Mouse (Mus musculus) mouse embryonic stem cell (cell line): ENCODE measurements around the gene Cdc7.

ENCODE experiments used
- in situ Hi-C, 2 experiments: fragments of 300-500 bp; cut with MboI; formaldehyde crosslinking; loops; 1 replicate in 1 of 2; 3 replicates in 1 of 2; pipeline ENCODE4 v1.14.3; 2019 to 2020; ENCODE audit warnings: low sequenced_read_pairs in 2 of 2, low pct_unique_long_range_greater_than_20kb in 1 of 2, mixed read lengths in 1 of 2; ENCODE audit not compliant: unreplicated experiment in 1 of 2

Cdc7 gene

DNA sequence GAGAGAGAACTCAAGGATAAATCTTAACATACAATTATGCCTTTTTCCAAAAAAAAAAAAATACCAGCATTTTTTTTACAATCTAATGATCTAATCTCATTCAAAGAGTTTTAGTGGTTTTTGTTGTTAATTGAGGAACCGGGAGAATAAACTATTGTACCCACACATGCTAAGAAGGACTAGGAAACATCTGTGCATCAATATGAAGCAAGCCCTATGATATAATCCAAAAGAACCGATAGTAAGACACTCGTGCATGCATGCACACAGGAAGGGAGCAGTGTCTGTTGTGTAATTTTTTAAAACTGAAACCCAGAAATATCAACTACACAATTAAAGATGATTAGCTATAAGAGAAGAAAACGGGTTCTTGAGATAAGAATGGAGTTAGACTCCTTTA, 52.4 kb downstream of the Cdc7 start:
- in situ Hi-C loops: loop anchor here in 1 of 2 experiments (25.0 kb wide), 1 partner anchor 296 kb away; no protein-coding TSS in a partner anchor

DNA sequence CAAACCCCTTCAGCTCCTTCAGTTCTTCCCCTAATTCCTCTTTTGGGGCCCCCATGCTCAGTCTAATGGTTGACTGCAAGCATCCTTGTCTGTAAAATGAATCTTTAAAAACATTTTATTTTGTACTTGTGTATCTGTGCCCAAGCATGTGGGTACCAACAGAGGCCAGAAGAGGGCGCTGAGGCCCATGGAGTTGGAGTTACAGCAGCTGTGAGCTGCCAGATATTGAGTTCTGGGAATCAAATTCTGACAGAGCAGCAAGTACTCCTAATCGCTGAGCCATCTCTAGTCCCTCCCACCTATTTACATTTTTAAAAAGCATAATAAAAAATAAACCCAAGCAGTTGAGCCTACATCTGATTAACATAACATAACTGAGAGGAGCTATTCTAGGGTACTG, 53.4 kb downstream of the Cdc7 start:
- in situ Hi-C loops: loop anchor here in 1 of 2 experiments (25.0 kb wide), 1 partner anchor 295 kb away; no protein-coding TSS in a partner anchor

DNA sequence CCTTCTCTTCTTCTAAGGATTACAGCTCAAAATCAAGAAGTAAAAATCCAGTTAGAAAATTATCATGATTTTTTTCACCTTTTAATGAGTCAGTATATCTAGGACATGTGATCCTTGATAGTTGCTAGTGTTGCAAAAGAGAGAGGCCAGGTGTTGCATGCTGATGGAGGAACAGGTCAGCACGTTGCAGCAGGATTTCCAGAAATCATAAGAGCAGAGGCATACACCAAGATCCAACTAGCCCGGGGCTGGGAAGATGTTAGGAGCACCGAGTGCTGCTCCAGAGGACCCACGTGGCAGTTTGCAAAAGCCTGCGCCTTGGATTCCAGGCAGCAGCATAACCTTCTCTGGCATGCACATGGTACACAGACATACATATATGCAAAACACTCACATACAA, 54.9 kb downstream of the Cdc7 start:
- in situ Hi-C loops: loop anchor here in 1 of 2 experiments (25.0 kb wide), 1 partner anchor 293 kb away; no protein-coding TSS in a partner anchor

DNA sequence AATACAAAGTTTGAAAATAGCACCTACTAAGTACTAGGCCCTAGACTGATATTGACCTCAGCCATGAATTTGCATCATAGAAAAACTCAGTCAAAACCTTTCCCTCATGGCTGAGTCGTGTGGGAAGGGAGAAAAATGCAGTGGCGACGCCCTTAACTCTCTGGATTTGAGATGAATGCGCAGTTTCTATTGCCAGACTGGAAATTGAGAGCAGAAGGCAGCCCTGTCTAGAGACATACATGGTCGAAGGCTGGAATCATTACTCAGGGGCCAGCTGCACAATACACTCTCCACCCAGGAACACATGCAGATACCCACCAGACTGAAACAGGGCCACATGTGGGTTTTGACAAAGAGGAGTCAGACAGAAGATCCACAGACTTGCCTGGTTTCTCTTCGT, 55.8 kb downstream of the Cdc7 start:
- in situ Hi-C loops: loop anchor here in 1 of 2 experiments (25.0 kb wide), 1 partner anchor 292 kb away; no protein-coding TSS in a partner anchor

DNA sequence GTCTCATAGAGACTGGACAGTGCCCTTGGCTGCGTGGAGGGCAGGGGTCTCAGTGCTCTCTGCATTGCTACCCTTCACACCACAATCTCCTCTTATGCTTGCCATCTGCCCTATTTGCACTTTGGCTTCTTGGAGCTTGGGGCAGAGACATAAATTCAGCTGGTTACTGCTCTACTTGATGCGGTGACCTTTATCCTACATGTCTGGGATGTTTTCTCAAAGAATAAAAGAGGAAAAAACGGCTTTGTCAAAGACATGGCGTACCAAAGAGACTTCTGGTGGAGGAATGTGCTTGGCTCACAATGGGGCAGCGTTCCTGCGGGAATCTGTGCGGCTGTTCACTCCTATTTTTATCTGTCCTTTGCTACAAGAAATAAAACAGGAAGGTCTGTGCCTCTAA, 56.2 kb downstream of the Cdc7 start:
- in situ Hi-C loops: loop anchor here in 1 of 2 experiments (25.0 kb wide), 1 partner anchor 292 kb away; no protein-coding TSS in a partner anchor

DNA sequence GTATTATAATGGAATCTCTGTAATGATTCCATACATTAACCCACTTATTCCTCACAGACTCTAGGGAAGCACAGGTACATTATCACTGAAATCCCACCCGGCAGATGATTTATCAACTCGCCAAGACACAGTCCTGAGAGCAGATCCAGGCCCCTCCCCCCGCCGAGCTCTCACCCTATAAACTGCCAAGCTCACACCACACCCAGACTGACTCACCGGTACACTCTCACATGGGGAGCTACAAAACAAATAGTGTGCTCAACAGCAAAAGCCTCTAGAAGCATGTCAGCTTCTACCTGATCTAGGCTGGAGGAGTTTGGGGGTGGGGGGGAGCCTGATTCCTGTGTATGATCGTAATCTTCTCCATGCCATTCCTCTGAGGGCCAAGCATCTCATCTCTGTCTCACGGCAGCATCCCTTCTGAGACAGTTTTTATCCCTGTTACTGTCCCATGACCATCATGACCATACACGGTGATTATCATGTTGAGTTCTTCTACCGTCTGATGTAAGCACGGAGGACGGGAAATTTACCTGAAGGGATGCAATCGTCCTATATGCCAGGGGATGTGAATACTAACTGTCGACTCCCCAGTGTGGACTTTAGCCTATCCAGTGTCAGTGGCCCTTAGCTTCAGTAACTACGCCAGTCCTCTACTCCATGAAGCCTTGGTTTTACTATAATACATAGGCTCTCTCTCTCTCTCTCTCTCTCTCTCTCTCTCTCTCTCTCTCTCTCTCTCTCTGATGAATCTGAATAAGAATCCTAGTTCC, 57.4 kb downstream of the Cdc7 start:
- in situ Hi-C loops: loop anchor here in 1 of 2 experiments (25.0 kb wide), 1 partner anchor 291 kb away; no protein-coding TSS in a partner anchor

DNA sequence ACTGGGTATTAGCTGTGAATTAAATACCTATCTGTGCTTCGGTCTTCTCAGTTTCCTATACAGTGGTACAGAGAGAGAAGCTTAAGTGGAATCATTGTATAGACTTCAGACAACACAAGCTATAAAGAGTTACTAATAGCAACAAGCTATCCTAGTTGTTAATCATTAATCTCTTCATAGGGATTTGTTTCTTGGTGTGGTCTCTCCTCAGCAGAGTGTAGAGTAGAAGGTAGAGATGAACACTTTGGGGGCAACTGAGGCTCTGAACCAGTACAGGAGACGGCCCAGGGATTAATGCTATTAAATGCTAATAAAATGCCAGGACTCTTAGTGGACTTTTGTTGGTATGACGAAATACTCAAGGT, 57.9 kb downstream of the Cdc7 start:
- in situ Hi-C loops: loop anchor here in 1 of 2 experiments (25.0 kb wide), 1 partner anchor 290 kb away; no protein-coding TSS in a partner anchor

DNA sequence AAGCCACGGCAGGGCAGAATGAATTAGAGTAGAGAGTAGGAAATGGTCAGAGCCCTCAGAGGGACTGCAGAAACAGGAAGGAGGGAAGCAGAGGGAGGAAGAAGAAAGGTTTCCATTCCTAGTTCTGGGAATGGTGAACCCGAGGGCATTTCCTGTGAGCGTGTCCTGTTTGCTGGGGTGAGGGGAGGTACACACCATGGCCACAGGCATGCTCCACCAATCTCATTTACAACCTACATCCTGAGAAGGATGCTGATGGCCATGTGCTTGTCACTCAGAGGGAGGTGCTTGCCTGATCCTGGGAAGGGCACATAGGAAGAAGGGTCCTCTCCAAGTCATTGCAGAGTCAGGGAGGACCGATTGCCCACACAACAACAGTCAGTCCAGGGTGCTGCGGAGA, 59.8 kb downstream of the Cdc7 start:
- in situ Hi-C loops: loop anchor here in 1 of 2 experiments (25.0 kb wide), 1 partner anchor 288 kb away; no protein-coding TSS in a partner anchor

DNA sequence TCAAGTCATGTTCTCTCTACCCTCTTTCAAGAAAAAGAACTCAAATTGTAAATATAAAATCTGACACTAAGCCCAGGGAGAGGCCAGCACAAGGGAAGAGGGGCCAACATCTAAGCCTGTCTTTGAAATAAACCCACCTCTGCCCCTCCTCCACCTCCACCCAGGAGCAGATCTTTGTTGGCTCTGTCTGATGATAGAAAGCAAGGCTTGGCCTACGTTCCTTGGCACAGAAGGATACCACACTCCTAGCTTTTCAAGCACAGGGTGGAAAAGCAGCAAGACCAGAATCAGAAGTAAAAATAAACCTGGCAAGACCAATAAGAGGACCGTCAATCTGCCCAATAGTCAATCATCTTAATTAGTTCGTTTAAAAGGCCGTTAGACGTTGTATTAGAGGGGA, 61.2 kb downstream of the Cdc7 start:
- in situ Hi-C loops: no loop called here

DNA sequence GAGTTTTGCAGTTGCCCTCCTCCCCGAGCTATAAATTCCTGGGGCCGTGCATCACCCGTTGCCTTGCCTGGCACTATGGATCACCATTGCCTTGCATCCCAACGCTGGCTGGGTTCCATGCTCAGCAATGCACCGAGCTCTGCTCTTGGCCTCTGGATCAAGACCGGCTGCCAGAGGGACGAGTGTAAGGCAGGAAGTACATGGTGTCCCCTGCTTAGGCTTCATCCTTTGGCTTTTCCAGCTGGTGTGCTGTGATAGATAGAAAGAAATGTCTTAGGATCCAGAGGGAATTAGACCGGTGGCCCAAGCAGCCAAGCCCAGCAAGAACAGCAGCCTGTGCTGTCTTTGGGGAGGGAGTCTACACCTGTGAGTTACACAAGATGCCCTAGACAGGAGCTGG, 61.7 kb downstream of the Cdc7 start:
- in situ Hi-C loops: no loop called here

DNA sequence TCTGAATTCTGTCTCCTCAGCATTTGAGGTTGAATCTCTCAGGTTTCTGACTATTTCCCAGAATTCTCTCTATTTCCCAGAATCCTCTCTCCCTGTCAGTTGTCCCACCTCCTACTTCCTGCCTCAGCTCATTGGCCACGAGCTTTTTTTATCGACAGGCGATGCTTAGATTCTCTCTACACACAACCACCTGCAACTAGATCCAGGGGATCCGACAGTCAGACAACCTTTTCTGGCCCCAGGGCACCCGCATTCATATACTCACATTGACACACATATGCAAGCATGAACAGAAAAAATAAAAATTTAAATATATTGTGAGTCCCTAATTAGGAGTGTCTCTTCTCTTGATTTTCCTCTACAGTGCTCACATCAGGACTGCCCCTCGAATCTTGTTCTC, 63.5 kb downstream of the Cdc7 start:
- in situ Hi-C loops: no loop called here

DNA sequence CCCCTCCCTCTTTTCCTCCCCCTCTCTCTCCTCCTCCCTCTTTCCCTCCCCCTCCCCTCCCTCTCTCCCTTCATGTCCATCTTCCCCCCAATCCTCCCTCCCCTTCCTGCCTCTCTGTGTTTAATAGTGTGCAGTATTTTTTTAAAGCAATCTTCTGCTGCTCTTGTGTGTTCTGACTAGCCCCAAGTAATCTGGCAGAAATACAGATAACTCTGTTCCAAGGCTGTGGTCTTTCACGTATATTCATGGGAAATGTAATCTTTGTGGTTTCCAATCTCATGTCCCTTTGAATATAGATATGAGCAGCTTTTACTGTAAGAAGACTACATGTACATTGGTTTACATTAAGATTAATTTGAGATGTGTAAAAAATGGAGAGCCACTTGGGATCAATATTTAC, 64.4 kb downstream of the Cdc7 start:
- in situ Hi-C loops: no loop called here

DNA sequence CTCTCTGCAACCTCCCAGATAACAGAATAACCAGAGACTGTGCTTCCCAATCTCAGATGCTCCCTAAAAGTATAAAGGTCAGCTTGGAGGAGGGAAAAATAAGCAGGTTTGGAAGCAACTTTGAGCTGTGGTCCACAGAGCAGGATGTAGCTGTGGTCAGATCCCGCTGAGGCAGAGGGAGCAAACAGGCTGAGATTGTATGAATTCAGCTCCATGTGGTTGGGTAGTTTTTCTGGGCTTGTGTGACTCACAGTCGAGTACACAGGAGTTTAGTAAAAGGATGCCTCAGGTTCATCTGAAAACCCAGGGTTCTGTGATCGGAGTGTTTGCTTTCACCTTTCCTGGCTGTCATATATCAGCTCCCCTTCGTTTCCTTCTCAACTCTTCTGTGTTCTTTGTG, 65.7 kb downstream of the Cdc7 start:
- in situ Hi-C loops: no loop called here

DNA sequence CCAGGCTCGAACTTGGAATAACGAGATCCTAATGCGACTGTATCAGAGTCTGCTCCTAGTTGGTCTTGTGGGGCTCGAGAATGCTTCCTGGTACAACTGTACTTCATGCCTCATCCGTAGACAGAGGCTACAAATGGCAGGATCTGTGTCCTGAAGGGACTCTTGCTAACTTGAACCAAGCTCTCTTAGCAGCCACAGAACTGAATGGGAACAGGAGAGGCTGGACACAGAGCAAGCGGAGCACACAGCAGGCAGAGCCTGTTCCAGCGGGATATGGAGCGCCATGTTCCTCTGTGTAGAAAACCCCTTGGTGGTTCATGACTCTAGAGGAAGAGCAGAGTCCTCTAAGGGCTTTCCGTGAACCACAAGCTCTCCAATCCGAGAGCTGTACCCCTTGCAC, 66.7 kb downstream of the Cdc7 start:
- in situ Hi-C loops: no loop called here
